Mouse (Mus musculus): Measurements from ENCODE around the gene Gm1123.

DNA sequence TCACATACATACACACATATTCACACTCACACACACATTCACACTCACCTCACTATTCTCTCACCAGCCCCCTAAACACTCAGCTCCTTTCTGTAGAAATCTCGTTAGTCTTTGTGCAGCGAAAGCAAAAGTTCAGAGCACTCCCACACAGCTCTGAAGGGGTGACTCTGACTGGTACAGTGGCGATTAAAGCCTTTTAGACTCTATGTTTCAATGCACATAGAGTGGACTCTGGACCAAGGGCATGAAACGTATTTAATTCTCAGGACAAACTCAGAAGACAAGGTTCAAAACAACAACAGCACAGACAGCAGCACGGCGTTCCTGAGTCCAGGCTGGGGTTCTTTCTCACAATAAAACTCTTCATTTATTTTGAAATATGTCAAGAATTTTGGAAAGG lies 17.8 kb downstream of the Gm1123 start:
- TF ChIP-seq GATA1 (IDR thresholded peaks at IDR 0.05; ENCODE audit: borderline replicate concordance, low read length) (no peak), FLI1 (IDR thresholded peaks at IDR 0.05; ENCODE audit: low read length) (no peak)

Measured in megakaryocyte, embryonic 14.5 days (primary cell).